Mouse (Mus musculus): ENCODE results near the gene Glt6d1.

Glt6d1 gene

DNA sequence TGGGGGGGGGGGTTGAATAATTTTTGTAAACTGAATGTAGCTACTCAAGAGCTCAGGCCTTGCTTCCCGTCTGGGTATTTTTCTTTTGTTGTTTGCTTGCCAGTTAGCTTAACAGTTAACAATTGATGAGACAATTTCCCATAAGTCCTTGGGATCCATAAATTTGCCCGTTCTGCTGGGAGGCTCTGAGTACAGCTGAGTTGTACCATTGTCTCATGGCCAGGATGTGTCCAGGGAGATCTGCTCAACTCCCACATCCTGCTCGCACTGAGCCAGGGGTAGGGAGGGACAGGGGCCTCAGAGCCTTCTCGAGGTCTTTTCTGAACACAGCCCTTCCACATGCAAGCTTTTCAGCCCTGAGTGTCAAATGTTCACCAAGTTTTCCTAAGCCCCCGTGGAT lies 17.6 kb downstream of the Glt6d1 start:
- in situ Hi-C loops (cut with MboI, MseI) = no loop called here

DNA sequence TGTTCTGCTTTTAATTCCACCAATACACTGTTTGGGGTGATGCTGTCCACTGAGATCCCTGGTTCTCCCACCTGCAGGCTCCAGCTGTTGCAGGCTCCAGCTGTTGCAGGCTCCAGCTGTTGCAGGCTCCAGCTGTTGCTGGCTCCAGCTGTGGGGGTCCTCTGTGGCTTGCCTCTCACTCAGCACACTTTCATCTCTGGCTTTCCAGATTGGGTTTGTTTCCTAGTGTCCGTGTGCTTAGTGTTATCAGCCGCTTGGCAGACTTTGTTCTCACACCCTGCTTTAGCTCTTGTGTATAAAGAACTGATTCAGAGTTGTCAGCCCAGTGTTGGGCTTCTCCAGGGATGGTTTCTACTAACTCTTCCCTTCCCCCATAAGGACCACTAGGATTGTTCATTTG lies 18.0 kb downstream of the Glt6d1 start:
- in situ Hi-C loops (cut with MboI, MseI) = no loop called here

DNA sequence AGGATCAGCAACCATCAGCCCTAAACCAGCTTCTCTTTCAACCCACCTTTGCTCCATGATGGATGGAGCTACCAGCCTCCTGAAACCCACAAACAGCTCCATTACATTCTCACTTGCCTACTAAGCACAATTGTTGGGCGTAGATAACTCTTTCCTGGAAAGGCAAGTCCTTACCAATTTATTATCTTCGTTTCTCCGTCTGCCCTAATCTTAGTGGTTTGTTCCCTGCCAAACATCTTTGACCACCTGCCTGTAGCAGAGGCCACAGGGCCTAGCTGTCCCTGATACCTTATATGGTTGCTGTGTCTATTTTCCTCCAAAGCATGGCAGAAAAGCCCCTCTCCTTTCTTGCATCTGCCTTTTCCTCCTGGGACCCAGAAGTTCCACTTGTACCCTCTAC lies 26.6 kb downstream of the Glt6d1 start:
- in situ Hi-C loops (cut with MboI, MseI) = no loop called here

DNA sequence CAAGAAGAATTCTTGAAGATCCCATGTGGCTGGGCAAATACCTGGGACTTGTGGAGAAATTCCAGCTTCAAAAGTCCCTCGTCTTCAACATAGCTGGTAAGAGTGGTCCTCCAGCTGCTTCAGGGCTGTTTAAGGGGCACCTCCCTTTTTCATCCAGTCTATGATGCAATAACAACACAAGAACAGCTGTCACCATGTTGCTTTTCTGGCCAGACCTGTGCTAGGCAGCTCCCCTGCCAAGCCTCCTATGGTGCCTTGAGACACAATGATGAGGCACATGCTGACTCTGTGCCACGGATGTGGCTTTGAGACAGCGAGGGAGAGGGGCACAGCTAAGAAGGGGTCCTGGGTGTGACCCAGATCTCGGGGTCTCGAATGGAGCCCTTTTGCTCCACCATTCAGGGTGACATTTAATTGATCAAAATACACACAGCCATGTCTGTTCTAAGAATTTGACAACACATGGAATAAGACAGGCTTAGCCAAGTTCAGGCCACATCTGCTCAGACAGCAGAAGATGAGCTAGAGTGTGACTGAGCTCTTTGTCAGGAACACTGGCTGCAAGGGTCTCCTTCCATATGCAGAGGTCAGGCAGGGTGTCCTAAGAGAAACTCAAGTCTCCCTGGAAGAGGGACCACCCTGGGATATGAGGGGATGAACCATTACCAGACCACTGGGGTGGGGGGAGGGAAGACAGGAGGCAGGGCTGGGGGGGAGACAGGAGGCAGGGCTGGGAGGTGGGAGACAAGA lies 29.9 kb downstream of the Glt6d1 start:
- in situ Hi-C loops (cut with MboI, MseI) = no loop called here

DNA sequence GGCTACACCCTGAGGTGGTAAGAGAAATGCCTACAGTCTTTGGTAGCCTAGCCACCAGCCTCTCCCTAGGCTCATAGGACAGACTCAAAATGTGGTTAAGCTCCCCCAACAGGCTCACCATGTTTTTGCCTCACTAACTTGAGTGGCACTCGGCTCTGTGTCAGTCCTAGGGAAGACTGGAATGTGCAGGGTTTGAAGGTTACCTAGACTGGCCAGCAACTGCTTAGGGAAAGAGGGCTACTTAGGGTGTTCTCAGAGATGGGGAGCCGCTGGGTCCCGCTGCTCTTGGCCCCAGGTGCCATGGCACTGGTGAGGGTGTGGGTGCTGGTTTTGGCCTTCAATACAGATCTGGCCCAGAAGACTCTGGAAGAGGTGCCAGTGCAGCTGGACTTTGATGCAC lies 33.7 kb downstream of the Glt6d1 start, which contains the start of gene Gm13539:
Gene Gm13539 (plus strand): TSS at position 301 of the 400 bp plus-strand sequence.
- in situ Hi-C loops (cut with MboI, MseI) = no loop called here

DNA sequence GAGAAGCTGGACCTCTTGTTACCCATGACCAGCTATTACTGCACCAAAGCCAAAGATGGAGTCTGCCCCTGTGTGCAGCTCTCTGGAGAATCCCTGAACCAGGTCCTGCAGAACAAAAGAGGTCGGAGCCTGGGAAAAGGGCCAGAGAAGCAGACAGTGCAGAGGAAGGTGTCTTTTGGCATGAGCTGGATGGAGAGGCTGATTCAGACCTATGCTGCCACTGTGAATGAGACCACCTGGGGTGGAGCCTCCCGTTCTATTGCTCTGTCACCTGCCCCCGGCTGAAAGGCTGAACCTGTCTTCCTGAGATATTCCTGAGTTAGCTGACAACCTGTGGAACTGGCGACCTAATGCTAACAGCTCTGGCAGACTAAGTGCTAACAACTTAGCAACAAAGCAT lies 34.7 kb downstream of the Glt6d1 start:
- in situ Hi-C loops (cut with MboI, MseI) = no loop called here

DNA sequence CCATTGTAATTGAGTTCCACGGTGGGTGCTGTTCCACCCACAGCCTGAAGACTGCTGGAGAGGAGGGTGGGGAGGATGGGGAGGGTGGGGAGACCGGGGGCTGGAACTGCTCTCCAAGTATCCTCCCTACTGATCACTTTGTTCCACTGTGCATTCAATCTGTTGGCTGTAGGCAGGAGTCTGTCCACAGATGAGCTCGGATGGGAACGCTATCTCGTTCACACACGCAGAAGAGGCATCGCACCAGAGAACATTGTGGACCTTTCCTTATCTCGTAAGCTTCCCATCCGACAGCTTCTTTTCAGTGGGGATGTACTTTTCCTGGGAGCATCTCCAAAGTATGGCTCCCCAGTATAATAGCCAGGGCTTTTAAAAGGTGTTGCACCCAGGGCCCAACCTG lies 36.6 kb downstream of the Glt6d1 start:
- in situ Hi-C loops (cut with MboI, MseI) = no loop called here

DNA sequence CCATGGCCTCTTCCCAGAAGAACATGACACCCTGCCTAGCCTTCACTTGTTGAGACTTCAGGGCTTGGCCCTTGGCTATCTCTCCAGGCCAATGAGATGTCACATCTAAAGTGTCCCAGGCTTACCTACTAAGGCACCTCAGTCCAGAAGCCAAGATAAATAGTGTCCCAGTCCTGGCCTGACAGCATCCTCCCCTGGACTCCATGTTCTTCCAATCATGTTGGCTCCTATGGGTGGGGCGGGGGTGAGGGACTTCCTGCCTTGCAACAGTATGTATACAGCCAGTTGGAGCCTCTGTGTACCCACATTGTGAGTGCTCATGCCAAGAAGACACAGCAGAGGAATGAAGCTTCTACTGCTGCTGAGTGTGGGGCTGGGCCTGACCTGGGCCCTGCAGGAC lies 38.9 kb downstream of the Glt6d1 start, which contains the start of gene Lcn11:
Gene Lcn11 (plus strand): TSS at position 301 of the 400 bp plus-strand sequence.
- in situ Hi-C loops (cut with MboI, MseI) = no loop called here

DNA sequence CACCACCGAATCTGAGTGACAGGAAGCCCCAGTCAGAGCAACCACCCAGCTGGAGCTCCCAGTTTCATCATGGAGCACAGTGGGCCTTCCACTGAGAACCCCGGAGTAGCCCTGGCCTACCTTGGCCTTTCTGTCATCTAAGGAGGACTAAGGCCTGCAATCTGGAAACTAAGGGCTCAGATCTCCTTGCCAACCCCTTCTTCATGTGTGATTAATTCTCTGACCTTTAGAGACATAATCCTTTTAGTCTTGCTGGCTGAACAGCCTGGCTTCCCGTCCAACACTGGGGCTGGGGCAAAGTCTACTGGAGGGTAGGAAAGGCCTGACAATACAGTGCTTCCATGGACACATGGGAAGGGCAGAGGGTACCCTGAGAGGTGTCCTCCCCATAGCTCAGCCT lies 39.7 kb downstream of the Glt6d1 start:
- in situ Hi-C loops (cut with MboI, MseI) = no loop called here

DNA sequence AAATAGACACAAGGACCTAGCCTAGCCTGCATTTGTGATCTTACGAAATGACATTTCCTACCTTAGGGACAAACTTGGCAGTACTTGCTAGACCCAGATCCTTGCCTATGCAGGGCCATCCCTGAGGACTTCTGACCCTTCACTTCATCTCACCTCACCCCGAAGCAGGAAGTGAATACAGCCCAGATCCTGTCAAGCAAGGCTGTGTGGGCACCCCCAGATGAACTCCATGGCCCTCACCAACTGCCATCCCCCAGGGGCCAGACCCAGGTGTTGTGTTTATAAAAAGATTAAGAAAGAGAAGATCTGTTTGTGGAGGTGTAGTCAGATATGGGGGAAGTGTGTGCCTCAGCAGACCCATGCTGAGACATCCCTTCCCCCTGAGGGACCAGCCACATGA lies 41.0 kb downstream of the Glt6d1 start:
- in situ Hi-C loops (cut with MboI, MseI) = no loop called here

DNA sequence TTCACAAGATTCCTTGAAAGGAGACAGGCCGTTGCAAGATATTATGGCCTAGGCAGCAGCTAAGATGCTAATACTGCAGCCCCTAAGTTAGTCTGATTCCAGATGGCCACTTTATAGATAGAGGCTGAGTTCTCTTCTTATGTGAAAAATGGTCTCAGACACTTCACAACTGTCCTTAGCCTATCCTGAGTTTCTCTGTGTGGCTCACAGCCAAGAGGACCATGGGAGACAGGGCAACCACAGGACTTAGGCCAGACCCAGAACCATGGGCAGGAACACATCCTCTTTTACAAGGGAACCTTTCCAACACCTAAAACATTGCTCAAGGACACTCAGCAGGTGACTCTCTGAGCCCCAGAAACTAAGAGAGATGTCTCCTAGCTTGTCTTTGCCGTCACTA lies 42.1 kb downstream of the Glt6d1 start:
- in situ Hi-C loops (cut with MboI, MseI) = no loop called here

DNA sequence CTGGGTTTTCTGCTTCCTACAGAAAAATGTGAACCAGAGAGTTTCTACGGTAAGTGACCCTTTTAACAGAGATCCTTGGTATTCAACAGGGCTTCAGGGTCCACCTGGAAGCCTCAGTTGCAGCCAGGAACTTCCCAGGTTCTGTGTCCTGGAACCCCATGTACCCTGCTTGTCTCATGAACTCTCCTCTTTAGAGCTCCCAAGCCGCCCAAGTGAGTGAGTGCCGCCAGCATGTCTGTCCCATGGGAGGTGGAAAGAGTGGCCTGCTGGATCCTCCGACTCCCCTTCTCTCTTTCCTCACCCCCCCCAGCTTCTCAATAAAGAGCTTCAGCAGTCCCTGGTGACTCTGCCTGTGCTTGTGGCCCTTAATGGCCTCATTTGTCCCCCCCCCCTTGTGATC lies 47.9 kb downstream of the Glt6d1 start:
- in situ Hi-C loops (cut with MboI, MseI) = no loop called here

DNA sequence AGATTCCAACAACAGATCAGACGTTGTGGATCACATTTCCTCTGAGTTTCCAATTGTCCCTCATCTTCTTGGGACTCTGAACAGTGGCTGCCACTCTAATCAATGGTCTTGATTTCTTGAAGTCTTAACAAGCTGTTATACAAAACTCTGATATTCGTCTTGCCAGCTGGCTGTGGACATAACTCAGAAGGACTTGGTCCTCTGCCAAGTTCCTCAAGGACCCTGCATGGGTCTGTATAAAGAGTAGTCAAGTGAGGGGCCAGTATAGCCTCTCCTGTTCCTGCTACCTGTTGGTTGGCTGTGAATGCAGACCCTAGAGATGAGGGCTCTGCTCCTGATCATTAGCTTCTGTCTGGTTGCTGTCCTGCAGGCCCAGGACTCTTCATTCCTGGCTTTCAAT lies 50.4 kb downstream of the Glt6d1 start, which contains the start of gene Lcn3:
Gene Lcn3 (plus strand): TSS at position 301 of the 400 bp plus-strand sequence.
- in situ Hi-C loops (cut with MboI, MseI) = no loop called here

DNA sequence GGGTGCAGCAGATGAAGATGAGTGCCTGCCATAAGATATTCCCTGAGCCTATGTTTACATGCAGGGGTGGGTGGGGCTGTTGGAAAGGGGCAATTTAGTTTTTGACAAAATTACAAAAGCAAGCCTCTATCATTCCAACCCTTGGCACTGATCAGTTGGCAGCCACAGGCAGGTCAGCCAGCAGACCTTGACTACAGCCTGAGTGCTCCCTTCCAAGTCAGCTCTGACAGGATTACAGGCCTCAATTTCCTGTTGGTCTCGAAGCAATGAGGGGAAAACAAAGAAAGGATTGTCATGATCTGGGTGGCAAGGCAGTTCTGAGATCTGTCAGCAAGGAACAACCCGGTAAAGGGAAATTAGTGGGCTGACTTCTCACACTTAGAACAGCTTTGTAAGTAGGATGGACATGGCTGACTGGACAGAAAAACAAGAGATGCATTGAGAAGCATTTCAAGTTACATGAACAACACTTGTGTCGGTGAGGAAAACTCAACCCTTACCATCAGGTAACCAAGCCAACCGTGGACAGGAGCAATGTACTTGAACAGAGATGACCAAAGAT lies 57.5 kb downstream of the Glt6d1 start:
- in situ Hi-C loops (cut with MboI, MseI) = no loop called here

DNA sequence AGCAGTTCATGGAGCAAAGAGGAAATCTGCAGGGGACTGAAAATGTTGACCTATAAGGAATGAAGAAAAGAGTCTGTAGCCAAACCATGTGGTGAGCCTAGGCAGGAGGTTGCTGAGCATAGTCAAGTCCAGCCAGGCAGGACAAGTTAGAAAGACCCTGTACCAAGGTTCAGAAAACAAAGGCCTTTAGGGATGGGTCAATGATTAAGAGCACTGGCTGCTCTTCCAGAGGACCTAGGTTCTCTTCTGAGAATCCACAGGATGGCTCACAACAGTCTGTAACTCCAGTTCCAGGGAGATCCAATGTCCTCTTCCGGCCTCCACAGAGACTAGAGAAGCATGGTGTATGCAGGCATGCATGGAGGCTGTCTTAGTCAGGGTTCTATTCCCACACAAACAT lies 61.4 kb downstream of the Glt6d1 start:
- in situ Hi-C loops (cut with MboI, MseI) = no loop called here

Measured in regulatory T cell (primary cell).